Mouse (Mus musculus): ENCODE measurements around the gene Brd1.

The Brd1 gene

DNA sequence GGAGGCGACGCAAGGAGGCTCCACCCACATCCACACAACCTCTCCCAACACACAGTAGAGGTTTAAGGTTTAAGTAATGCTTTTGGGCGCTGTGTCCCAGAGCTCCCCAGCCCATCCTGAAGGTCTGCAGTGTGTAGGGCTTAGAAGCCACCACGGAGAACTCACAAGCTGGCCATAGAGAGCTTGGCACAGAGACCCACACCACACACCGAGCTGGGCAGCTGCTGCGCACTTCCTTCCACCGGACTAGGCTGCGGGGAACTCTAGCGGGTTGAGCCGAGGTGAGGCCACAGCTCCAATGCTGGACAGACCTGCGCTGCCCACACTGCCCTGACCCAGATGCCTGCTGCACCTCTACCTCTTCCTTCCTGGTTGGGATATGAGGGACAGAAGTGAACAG lies 71.0 kb downstream of the Brd1 start:
- no peak for TF ChIP-seq GATA4 (IDR thresholded peaks at IDR 0.05; ENCODE audit: insufficient replicate concordance, low read length)

DNA sequence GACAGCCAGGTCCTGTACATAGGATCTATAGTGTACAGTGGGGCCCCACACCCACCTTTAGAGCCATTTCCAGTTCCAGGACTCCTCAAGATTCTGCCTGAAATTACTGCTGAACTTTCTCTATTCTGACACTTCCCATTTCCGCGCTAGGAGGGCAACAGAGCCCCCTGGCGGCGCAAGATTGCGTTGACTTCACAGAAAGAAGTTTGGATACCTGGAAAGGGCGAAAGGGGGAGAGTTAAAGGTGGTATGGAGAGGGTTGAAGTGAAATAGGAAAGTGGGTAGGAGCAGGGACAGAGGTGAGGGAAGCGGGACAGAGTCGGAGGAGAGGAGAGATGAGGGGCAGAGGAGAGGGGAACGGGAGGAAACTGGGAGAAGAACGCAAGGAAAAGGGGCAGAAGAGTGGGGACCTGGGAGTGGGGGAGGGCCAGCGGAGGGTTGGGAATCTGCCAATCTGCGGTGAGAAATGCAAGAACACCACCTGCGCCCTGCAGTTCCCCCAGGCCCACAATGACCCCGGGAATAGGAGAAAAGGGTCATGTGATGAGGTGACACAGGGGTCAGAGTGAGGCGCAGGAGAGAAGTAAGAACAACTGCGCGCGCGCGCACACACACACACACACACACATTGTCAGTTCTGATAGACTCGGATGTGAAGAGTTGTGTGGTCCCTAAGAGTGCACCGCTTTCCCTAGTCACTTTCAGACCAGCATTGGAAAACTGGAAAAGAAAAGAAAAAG lies 71.8 kb downstream of the Brd1 start:
- no peak for TF ChIP-seq GATA4 (IDR thresholded peaks at IDR 0.05; ENCODE audit: insufficient replicate concordance, low read length)

DNA sequence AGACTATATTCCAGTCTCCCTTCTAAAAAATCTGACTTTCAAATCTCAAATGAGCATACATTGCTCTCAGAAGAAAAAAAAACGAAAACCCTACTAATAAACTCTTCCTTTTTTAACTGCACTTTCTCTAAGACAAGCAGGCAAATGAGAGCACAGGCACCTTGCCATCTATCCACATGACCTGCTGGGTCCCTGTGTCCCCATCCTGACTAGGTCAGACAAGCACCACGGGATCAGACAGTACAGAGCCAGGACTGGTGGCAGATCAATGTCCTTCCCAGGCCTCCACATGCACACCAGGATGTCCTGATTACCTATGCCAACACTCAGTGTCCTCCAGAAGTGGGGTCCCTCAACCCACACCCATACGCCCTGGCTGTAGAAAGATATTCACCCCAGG lies 72.4 kb downstream of the Brd1 start:
- TF ChIP-seq GATA4 (IDR thresholded peaks at IDR 0.05; ENCODE audit: insufficient replicate concordance, low read length) = no peak

GRCm38 (mm10) chr15:88652006-88652405 lies 82.0 kb downstream of the Brd1 start:
- no peak for TF ChIP-seq GATA4 (IDR thresholded peaks at IDR 0.05; ENCODE audit: insufficient replicate concordance, low read length)

DNA sequence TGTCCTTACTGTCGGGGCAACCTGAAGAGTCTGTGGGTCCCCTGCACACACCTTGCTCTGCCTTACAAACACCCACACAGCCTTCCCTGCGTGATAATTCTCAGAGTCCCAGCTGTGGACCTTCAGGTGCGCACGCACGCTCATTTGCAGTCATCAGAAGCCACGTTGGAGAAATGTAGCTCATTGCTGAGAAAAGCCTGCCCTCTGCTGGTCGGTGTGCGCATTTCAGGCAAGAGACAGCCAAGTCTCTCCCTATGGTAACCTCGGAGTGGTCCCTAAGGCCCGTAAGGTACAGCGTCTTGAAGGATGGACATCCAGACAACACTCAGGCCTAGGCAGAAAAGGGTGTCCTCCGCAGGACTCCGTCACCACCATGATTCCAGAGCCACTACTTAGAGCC lies 83.0 kb downstream of the Brd1 start:
- no peak for TF ChIP-seq GATA4 (IDR thresholded peaks at IDR 0.05; ENCODE audit: insufficient replicate concordance, low read length)

Measured in liver, adult (tissue).